Mouse (Mus musculus) MEL (cell line): Measurements from ENCODE around the gene Snrpb2.

Source experiments
- CTCF ChIP-seq, 3 experiments: IDR thresholded peaks in 2 of 3; conservative IDR thresholded peaks in 1 of 3; 2 replicates each; pipeline ENCODE4 v1.5.1; 2011 to 2012; ENCODE audit warnings: low read length in 3 of 3, low read depth in 2 of 3, mild to moderate bottlenecking in 2 of 3, improper control_type of control experiment in 1 of 3, inconsistent platforms in 1 of 3, mixed read lengths in 1 of 3, moderate library complexity in 1 of 3; ENCODE audit not compliant: control insufficient read depth in 1 of 3, insufficient read depth in 1 of 3, poor library complexity in 1 of 3, severe bottlenecking in 1 of 3
- EP300 ChIP-seq, 2 experiments: IDR thresholded peaks; 2 replicates each; pipeline ENCODE4 v1.6.1; 2011; ENCODE audit warnings: improper control_type of control experiment in 2 of 2, low read length in 2 of 2, low read depth in 1 of 2, mild to moderate bottlenecking in 1 of 2
- HCFC1 ChIP-seq: IDR thresholded peaks from 2 replicates; pipeline ENCODE4 v1.6.1; 2012; ENCODE audit warnings: low read depth, mild to moderate bottlenecking, inconsistent platforms, low read length, improper control_type of control experiment, moderate library complexity
- MAFK ChIP-seq: IDR thresholded peaks from 2 replicates; pipeline ENCODE4 v1.6.1; 2011; ENCODE audit warnings: low read depth, mild to moderate bottlenecking, low read length, improper control_type of control experiment, borderline replicate concordance
- MXI1 ChIP-seq: IDR thresholded peaks from 2 replicates; pipeline ENCODE4 v1.6.1; 2011; ENCODE audit warnings: mild to moderate bottlenecking, low read depth, low read length, improper control_type of control experiment
- POLR2A ChIP-seq, 2 experiments: IDR thresholded peaks; 2 replicates each; pipeline ENCODE4 v1.6.1; 2011 to 2012; ENCODE audit warnings: low read length in 2 of 2, mild to moderate bottlenecking in 2 of 2, control low read depth in 1 of 2, improper control_type of control experiment in 1 of 2, low read depth in 1 of 2, moderate library complexity in 1 of 2; ENCODE audit not compliant: control insufficient read depth in 1 of 2, insufficient read depth in 1 of 2, poor library complexity in 1 of 2
- POLR2AphosphoS2 ChIP-seq: IDR thresholded peaks from 2 replicates; pipeline ENCODE4 v1.6.1; 2011; ENCODE audit warnings: low read length, improper control_type of control experiment
- TBP ChIP-seq: IDR thresholded peaks from 2 replicates; pipeline ENCODE4 v1.8.0; 2011; ENCODE audit warnings: low read depth, low read length, improper control_type of control experiment
- ZC3H11A ChIP-seq: IDR thresholded peaks from 2 replicates; pipeline ENCODE4 v1.6.1; 2012; ENCODE audit warnings: low read depth, mild to moderate bottlenecking, inconsistent platforms, low read length, improper control_type of control experiment
- ZMIZ1 ChIP-seq: IDR thresholded peaks from 2 replicates; pipeline ENCODE4 v1.6.1; 2012; ENCODE audit warnings: low read depth, mild to moderate bottlenecking, inconsistent platforms, low read length, improper control_type of control experiment, moderate library complexity
- ZNF384 ChIP-seq: IDR thresholded peaks from 2 replicates; pipeline ENCODE4 v1.6.1; 2012; ENCODE audit warnings: low read depth, mild to moderate bottlenecking, inconsistent platforms, low read length, improper control_type of control experiment

GRCm38 (mm10) chr2:143018591-143019130, 44.2 kb upstream of the Snrpb2 start:
- TF ChIP-seq MXI1 (no peak), CTCF (IDR thresholded peaks at IDR 0.05 in 2 of 3, conservative IDR thresholded peaks at IDR 0.05 in 1 of 3; ENCODE audit: control insufficient read depth in 1 of 3, insufficient read depth in 1 of 3, low read depth in 2 of 3, low read length in 3 of 3, poor library complexity in 1 of 3, severe bottlenecking in 1 of 3) (no peak), EP300 (IDR thresholded peaks at IDR 0.05; ENCODE audit: low read depth in 1 of 2, low read length in 2 of 2) (no peak), ZMIZ1 (no peak), POLR2A (IDR thresholded peaks at IDR 0.05; ENCODE audit: control insufficient read depth in 1 of 2, insufficient read depth in 1 of 2, low read depth in 1 of 2, low read length in 2 of 2, poor library complexity in 1 of 2) (no peak), TBP (no peak), ZC3H11A (no peak), POLR2AphosphoS2 (no peak), ZNF384 (no peak), HCFC1 (no peak), MAFK (no peak)
